Mouse (Mus musculus) gastrocnemius, postnatal 4 days (tissue): ENCODE measurements around the gene Atp13a3. TPM values are rescaled to one million over a fixed set of nuclear protein-coding genes. Genes with fewer than 3 reads are reported as not detected.
"Not testable (repeated sequence)": the region's sequence is repeated elsewhere in the genome, so short reads cannot be mapped to it uniquely, and the experiment has no call there.

Source experiments
- DNase-seq, 2 experiments: peaks; one replicate each; pipeline ENCODE4 v3.0.0; 2021 to 2022; ENCODE audit warnings: low spot score in 2 of 2, mixed read lengths in 2 of 2
- long read RNA-seq, 2 experiments: library from polyadenylated mRNA; stranded (forward); transcript quantifications; one replicate each; pipeline ENCODE4 v2.0.0; 2021
- total RNA-seq, 2 experiments: library from RNA; stranded (reverse); gene quantifications; 2 replicates each; pipeline ENCODE4 v1.2.3; 2021

Atp13a3 gene
- 100 to 1,000 TPM in 1 of 2 experiments, 10 to 100 TPM in 1; 94.9 to 113 TPM for total RNA-seq
- long read RNA-seq, experiment 1, partial matches to known transcripts = 1 of 27 reads
- long read RNA-seq, experiment 1, other reads (novel, unspliced or antisense) = 25 of 27 reads
- long read RNA-seq, experiment 2, partial matches to known transcripts = 5 of 18 reads
- long read RNA-seq, experiment 2, other reads (novel, unspliced or antisense) = 13 of 18 reads

DNA sequence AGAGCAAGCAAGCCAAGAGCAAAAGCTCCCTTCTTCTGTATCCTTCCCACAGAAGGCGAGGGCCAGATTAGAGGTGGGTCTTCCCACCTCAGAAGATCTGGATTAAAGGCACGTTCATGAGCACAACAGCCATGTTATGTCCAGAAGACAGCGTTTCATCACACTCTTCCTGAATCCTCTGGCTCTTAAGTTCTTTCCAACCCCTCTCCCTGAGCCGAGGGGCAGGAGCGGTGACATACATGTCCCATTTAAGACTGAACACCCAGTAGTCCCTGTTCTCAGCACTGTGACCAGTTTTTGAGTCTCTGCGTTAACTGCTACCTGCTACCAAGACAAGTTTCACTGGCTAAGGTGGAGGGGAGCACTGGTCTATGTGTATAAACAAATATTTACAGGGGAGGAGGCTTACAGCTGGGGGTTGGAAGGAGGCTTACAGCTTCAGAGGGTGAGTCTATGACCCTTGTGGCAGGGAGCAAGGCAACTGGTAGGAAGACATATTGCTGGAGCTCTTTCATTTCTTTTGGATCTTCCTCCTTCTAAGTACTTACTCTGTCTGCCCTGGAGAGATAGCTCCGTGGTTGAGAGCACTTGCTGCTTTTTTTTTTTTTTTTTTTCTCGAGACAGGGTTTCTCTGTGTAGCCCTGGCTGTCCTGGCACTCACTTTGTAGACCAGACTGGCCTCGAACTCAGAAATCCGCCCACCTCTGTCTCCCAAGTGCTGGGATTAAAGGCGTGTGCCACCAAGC lies at the start of gene Atp13a3:
TSS of gene Atp13a3 (minus strand) at position 51 of the 746 bp plus-strand sequence.
- no peak for DNase-seq

GRCm38 (mm10) chr16:30453213-30453975 lies 47.6 kb upstream of the Atp13a3 start:
- no peak for DNase-seq

DNA sequence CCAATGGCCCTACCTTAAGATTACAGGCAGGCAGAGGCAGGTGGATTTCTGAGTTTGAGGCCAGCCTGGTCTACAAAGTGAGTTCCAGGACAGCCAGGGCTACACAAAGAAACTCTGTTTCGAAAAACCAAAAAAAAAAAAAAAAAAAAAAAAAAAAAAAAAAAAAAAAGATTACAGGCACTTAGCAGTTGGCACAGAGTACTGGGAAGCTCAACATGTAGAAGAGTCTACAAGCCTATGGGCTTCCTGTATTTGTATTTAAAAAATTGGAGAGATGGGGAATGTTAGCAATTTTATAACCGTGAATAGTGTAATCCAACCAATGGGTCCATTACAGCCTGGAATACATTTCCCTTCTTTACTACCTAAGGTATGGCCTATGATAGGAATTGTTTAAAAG lies 45.4 kb upstream of the Atp13a3 start:
- not testable (repeated sequence) for DNase-seq

- no peak for DNase-seq
Measured at GRCm38 (mm10) chr16:30449017-30449416, 43.2 kb upstream of the Atp13a3 start.

DNA sequence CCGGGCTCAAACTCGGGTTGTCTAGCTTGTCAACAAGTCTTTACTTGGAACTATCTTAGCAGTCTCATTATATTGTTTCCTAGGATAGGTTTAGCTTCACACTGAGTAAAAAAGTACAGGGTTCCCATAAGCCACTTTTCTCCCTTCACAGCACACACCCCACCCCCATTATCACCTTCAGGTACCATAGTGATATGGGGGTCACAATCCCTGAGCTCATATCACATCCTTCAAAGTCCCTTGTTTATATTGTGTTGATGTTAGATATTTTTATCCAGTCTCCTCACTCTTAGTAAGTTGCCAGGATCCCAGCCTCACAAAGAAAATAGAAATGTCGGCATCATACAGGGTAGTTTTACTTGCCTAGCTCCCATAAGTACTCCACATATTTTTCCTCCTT lies 42.4 kb upstream of the Atp13a3 start:
- no peak for DNase-seq

DNA sequence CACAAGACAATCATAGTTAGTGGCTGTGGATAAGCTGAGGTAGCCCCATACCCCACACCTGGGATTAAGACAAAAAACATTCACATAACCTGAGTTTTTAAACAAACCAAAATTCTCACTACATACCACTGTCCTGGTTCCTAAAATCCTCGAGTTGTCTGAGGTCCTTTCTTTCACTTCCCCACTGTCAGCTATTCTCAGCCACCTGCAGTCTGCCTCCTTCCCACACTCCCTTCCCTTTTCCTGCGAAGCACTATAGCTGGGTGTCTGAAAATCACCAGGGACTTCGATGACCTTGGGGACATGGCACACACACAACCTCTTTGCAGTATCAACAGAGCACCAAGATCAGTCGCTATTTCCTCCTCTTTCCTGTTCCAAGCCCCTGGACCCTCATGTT lies 41.9 kb upstream of the Atp13a3 start:
- DNase-seq = no peak

- no peak for DNase-seq
Measured at GRCm38 (mm10) chr16:30443411-30443810, 37.6 kb upstream of the Atp13a3 start.

DNA sequence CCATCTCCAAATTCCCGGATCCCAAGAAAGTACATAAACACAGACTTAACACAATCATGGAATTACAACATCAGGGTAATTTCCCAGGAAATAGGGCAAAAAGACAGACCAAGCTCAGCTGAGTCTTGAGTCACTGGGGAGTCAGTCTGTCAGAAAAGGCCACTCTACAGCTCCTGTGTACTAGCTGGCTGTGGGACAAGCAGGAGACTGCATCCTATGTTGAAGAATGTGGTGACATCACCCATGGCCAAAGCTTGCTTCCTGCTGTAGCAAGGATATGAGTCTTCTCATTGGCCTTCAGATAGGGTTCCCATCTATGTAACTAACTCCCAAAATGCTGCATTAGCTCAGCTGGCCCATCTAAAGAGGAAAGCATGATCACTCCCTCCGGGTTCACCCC lies 36.7 kb upstream of the Atp13a3 start:
- DNase-seq = no peak

DNA sequence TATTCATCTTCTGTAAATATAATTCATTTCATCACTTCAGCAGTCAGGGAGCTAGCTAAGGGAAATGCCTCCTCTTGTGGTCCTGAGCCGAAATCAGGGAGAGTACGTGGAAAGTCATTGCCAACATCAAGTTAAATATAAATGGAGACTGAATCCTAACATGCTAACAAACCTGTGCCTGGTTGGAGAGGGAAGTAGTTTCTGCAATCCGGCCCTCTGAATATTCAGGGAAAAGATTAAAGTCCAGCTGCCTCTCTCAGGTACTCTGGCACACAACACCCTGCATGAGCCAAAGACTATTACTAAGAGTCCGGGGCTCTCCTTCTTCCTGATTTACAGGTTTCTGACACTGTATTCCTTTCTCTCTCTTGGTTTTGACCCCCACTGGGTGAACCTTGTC lies 35.6 kb upstream of the Atp13a3 start:
- DNase-seq = no peak

GRCm38 (mm10) chr16:30439841-30440240 lies 34.1 kb upstream of the Atp13a3 start:
- no peak for DNase-seq

DNA sequence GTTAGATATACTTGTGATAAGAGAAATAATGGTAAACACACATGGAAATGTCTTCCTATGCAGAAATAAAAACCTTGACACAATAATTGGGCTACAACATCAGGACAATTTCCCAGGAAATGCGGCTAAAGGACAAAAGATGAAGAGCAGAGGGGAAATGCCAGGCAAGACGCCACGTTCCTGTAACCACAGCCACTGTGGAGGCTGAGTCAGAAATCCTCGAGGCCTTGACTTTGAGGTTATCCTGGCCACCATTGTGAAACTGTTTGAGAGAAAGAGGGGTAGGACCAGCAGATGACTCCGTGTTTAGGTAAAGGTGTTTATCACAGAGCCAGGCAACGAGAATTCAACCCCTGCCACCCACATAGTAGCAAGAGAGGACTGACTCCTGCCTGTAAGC lies 33.6 kb upstream of the Atp13a3 start:
- no peak for DNase-seq

GRCm38 (mm10) chr16:30436276-30436675 lies 30.5 kb upstream of the Atp13a3 start:
- DNase-seq = no peak

DNA sequence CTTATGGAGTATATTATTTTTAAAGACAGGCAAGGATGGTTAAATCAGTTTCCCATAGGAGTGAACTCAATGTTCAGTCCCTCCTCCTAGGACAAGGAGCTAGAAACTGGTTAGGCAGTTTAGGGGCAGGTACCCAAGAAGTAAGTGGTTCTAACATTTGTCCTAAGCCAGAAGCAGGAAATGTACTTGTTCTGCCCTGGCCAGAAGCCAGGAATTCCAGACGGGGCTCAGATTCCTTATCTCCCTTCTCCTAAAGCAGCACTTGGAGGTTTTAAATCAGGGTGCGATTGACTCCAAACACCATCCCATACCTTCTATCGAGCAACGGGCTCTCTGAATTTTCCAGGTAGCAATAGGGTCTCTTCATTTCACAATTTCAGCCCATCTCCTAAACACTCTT lies 29.6 kb upstream of the Atp13a3 start:
- no peak for DNase-seq

DNA sequence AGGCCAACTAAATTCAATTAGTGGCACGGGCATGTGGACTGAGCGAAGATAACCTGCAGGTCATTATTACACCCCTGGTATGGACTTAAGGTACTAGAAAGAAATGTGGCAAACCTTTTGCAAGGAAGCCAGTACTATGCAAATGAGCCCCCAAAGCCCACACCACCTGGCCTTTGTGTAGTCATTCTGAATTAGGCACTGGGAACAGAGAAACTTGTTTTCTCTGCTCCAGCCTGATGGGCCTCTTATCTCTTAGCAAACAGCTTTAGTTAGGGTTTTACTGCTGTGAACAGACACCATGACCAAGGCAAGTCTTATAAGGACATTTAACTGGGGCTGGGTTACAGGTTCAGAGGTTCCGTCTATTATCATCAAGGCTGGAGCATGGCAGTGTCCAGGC lies 27.4 kb upstream of the Atp13a3 start:
- DNase-seq = no peak

GRCm38 (mm10) chr16:30432111-30432510 lies 26.3 kb upstream of the Atp13a3 start:
- DNase-seq = no peak

DNA sequence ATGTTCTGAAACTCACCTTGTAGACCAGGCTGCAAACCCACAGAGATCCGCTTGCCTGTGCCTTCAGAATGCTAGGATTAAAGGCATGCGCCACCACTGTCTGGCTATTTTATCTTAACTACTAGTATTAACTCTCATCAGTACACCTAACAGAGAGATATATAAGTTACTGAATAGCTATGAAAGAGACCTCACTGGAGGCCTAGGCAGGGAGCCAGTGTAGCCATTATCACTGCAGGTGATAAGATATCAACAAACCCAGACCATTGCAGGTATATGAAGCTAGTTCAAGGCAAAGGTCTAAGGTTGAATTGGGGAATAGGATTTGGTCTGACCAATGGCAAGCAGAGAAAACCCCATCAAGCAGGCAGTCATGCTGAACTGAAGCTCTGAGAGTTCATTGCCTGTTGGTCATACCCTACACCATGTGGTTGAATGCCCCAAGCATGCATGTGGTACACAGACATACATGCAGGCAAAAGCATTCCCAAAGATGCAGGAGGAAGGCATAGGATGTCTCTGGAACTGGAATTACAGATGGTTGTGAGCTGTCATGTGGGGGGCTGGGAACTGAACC lies 24.8 kb upstream of the Atp13a3 start:
- no peak for DNase-seq

- DNase-seq = no peak
Measured at GRCm38 (mm10) chr16:30428753-30429260, 23.0 kb upstream of the Atp13a3 start.

DNA sequence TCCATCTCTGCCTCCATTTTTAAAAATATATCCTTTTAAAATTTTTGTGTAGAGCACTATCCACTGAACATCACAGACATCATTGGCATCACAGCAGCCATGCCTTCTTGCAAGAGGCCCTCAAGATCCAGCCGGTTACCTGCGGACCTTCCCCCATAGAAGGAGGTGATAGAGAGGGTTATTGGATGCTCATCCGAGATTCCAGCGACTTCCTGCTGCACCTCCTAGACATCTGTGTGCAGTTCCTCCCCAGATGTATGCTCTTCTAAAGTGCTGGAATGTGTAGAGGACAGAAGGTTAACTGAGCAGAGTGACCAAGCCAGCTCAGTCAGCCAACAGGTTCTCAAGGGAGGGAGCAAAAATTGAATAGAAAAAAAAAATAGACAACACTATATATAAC lies 21.7 kb upstream of the Atp13a3 start:
- DNase-seq = no peak

GRCm38 (mm10) chr16:30427003-30427402 lies 21.2 kb upstream of the Atp13a3 start:
- DNase-seq = no peak

GRCm38 (mm10) chr16:30425980-30426379 lies 20.2 kb upstream of the Atp13a3 start:
- no peak for DNase-seq

DNA sequence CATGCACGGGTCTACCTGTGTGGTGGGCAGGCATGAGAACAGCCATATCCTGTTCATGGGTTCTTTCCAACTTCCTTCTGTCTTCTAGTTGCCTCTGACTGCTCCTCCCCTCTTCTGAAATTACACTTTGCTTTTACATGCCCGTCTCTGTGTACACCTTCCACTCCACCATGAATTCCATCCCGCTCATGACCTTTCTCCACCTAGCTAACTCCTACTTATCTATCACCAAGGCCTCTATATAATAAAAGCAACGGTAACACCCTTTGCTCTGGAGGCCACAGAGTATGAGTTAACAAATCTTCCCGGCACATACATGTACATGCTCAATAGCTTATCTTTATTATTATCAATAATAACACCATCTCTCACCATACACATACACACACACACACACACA lies 18.3 kb upstream of the Atp13a3 start:
- no peak for DNase-seq

- no peak for DNase-seq
Measured at GRCm38 (mm10) chr16:30416707-30417106, 10.9 kb upstream of the Atp13a3 start.
